Mouse (Mus musculus) CH12.LX (cell line): Measurements from ENCODE around the gene Gucy2c. TPM values are rescaled to one million over a fixed set of nuclear protein-coding genes. Genes with fewer than 3 reads are reported as not detected.

Experiments used
- DNase-seq: peaks from one replicate; pipeline ENCODE4 v3.0.0-alpha.2; 2013; ENCODE audit errors: extremely low read depth
- H3K27ac ChIP-seq: 2 replicates; pipeline ENCODE4 v1.5.1; 2012; ENCODE audit warnings: low read depth, mild to moderate bottlenecking, control low read depth, moderate library complexity; ENCODE audit not compliant: insufficient read depth
- H3K27me3 ChIP-seq: replicated peaks from 2 replicates; pipeline ENCODE3; 2012; ENCODE audit warnings: inconsistent platforms
- H3K36me3 ChIP-seq, 2 experiments: replicated peaks in 1 of 2; 2 replicates each; pipeline versions ENCODE3 to v1.6.1; 2012; ENCODE audit warnings: inconsistent platforms in 1 of 2, low read length in 1 of 2, mild to moderate bottlenecking in 1 of 2, mixed read lengths in 1 of 2, moderate library complexity in 1 of 2; ENCODE audit not compliant: control insufficient read depth in 1 of 2, insufficient read depth in 1 of 2
- H3K4me1 ChIP-seq, 2 experiments: 2 replicates each; pipeline ENCODE4 v1.6.1; 2012; ENCODE audit warnings: inconsistent platforms in 1 of 2, moderate library complexity in 1 of 2; ENCODE audit not compliant: insufficient read depth in 2 of 2, control insufficient read depth in 1 of 2
- H3K4me2 ChIP-seq: 2 replicates; pipeline ENCODE4 v1.6.1; 2012; ENCODE audit warnings: low read depth, mild to moderate bottlenecking, control low read depth; ENCODE audit not compliant: poor library complexity, insufficient read depth, severe bottlenecking
- H3K4me3 ChIP-seq, 3 experiments: fragments of 150-350 bp in 1 of 3; sonication (generic) in 1 of 3; replicated peaks in 1 of 3; 2 replicates each; pipeline versions ENCODE3 to v1.5.1; 2011 to 2012; ENCODE audit warnings: low read depth in 2 of 3, low read length in 2 of 3, mild to moderate bottlenecking in 2 of 3, moderate library complexity in 2 of 3, control low read depth in 1 of 3, improper control_type of control experiment in 1 of 3, inconsistent platforms in 1 of 3, mixed read lengths in 1 of 3; ENCODE audit not compliant: poor library complexity in 1 of 3
- H3K79me2 ChIP-seq: replicated peaks from 2 replicates; pipeline ENCODE4 v1.6.1; 2012; ENCODE audit warnings: mild to moderate bottlenecking, moderate library complexity; ENCODE audit not compliant: control insufficient read depth, poor library complexity, insufficient read depth, severe bottlenecking; ENCODE audit errors: extremely low read depth
- H3K9ac ChIP-seq: 2 replicates; pipeline ENCODE4 v1.6.1; 2012; ENCODE audit warnings: low read depth, mild to moderate bottlenecking, control low read depth, moderate library complexity; ENCODE audit not compliant: insufficient read depth
- H3K9me3 ChIP-seq: replicated peaks from 2 replicates; pipeline ENCODE3; 2012; ENCODE audit warnings: low read length, inconsistent platforms, mixed read lengths
- BHLHE40 ChIP-seq: IDR thresholded peaks from 2 replicates; pipeline ENCODE4 v1.6.1; 2011; ENCODE audit warnings: mild to moderate bottlenecking, low read depth, low read length, improper control_type of control experiment
- CHD1 ChIP-seq: IDR thresholded peaks from 2 replicates; pipeline ENCODE4 v1.6.1; 2012; ENCODE audit warnings: low read depth, low read length, improper control_type of control experiment, inconsistent platforms
- CTCF ChIP-seq, 2 experiments: IDR thresholded peaks in 1 of 2; conservative IDR thresholded peaks in 1 of 2; 2 replicates each; pipeline ENCODE4 v1.5.1; 2011 to 2012; ENCODE audit warnings: low read depth in 2 of 2, low read length in 2 of 2, improper control_type of control experiment in 1 of 2, inconsistent platforms in 1 of 2, mild to moderate bottlenecking in 1 of 2, moderate library complexity in 1 of 2
- ELF1 ChIP-seq: IDR thresholded peaks from 2 replicates; pipeline ENCODE4 v1.6.1; 2014; ENCODE audit warnings: low read depth, mild to moderate bottlenecking, inconsistent platforms, low read length, improper control_type of control experiment
- EP300 ChIP-seq: IDR thresholded peaks from 2 replicates; pipeline ENCODE4 v1.6.1; 2011; ENCODE audit warnings: low read length, improper control_type of control experiment
- ETS1 ChIP-seq: conservative IDR thresholded peaks from 2 replicates; pipeline ENCODE4 v1.6.1; 2012; ENCODE audit warnings: low read depth, mild to moderate bottlenecking, inconsistent platforms, low read length, improper control_type of control experiment, moderate library complexity
- GABPA ChIP-seq: IDR thresholded peaks from 2 replicates; pipeline ENCODE4 v1.6.1; 2012; ENCODE audit warnings: low read depth, low read length, improper control_type of control experiment, inconsistent platforms; ENCODE audit not compliant: insufficient replicate concordance
- HCFC1 ChIP-seq: IDR thresholded peaks from 2 replicates; pipeline ENCODE4 v1.6.1; 2012; ENCODE audit warnings: low read depth, mild to moderate bottlenecking, inconsistent platforms, low read length, improper control_type of control experiment
- JUND ChIP-seq: conservative IDR thresholded peaks from 2 replicates; pipeline ENCODE4 v1.6.1; 2011; ENCODE audit warnings: low read depth, low read length, improper control_type of control experiment
- MAFK ChIP-seq: IDR thresholded peaks from 2 replicates; pipeline ENCODE4 v1.6.1; 2011; ENCODE audit warnings: low read length, improper control_type of control experiment; ENCODE audit not compliant: insufficient replicate concordance
- MAX ChIP-seq: IDR thresholded peaks from 2 replicates; pipeline ENCODE4 v1.6.1; 2011; ENCODE audit warnings: low read length, improper control_type of control experiment
- MEF2A ChIP-seq: IDR thresholded peaks from 2 replicates; pipeline ENCODE4 v1.6.1; 2014; ENCODE audit warnings: low read depth, mild to moderate bottlenecking, inconsistent platforms, low read length, improper control_type of control experiment, borderline replicate concordance
- MYC ChIP-seq: IDR thresholded peaks from 2 replicates; pipeline ENCODE4 v1.6.1; 2011; ENCODE audit warnings: low read depth, mild to moderate bottlenecking, improper control_type of control experiment, low read length
- NELFE ChIP-seq: IDR thresholded peaks from 2 replicates; pipeline ENCODE4 v1.6.1; 2011; ENCODE audit warnings: low read depth, low read length, improper control_type of control experiment
- PAX5 ChIP-seq: IDR thresholded peaks from 2 replicates; pipeline ENCODE4 v1.6.1; 2012; ENCODE audit warnings: low read length, inconsistent platforms, mixed read lengths
- POLR2A ChIP-seq: IDR thresholded peaks from 2 replicates; pipeline ENCODE4 v1.6.1; 2011; ENCODE audit warnings: low read depth, mild to moderate bottlenecking, improper control_type of control experiment, low read length
- RAD21 ChIP-seq: IDR thresholded peaks from 2 replicates; pipeline ENCODE4 v1.6.1; 2011; ENCODE audit warnings: low read depth, mild to moderate bottlenecking, low read length, improper control_type of control experiment, moderate library complexity
- RCOR1 ChIP-seq: conservative IDR thresholded peaks from 2 replicates; pipeline ENCODE4 v1.6.1; 2012; ENCODE audit warnings: low read depth, mild to moderate bottlenecking, inconsistent platforms, low read length, improper control_type of control experiment
- SIN3A ChIP-seq: IDR thresholded peaks from 2 replicates; pipeline ENCODE4 v1.6.1; 2012; ENCODE audit warnings: low read length, improper control_type of control experiment, inconsistent platforms
- SMC3 ChIP-seq: IDR thresholded peaks from 2 replicates; pipeline ENCODE4 v1.6.1; 2011; ENCODE audit warnings: low read depth, low read length, improper control_type of control experiment
- TBP ChIP-seq: conservative IDR thresholded peaks from 2 replicates; pipeline ENCODE4 v1.6.1; 2011; ENCODE audit warnings: low read depth, low read length, improper control_type of control experiment
- USF2 ChIP-seq: conservative IDR thresholded peaks from 2 replicates; pipeline ENCODE4 v1.6.1; 2011; ENCODE audit warnings: low read depth, low read length, improper control_type of control experiment
- ZKSCAN1 ChIP-seq: IDR thresholded peaks from 2 replicates; pipeline ENCODE4 v1.6.1; 2012; ENCODE audit warnings: low read depth, inconsistent platforms, low read length, improper control_type of control experiment, borderline replicate concordance
- ZMIZ1 ChIP-seq: IDR thresholded peaks from 2 replicates; pipeline ENCODE4 v1.6.1; 2012; ENCODE audit warnings: low read depth, mild to moderate bottlenecking, inconsistent platforms, low read length, improper control_type of control experiment
- dilution Hi-C: fragments of 300-500 bp; cut with MboI; formaldehyde crosslinking; loops from 2 replicates; pipeline ENCODE4 v1.14.3; 2020; ENCODE audit warnings: low sequenced_read_pairs; ENCODE audit not compliant: extremely low pct_unique_long_range_greater_than_20kb, extremely low pct_ligation_motif_present
- in situ Hi-C: fragments of 300-500 bp; cut with MboI; formaldehyde crosslinking; loops from 3 replicates; pipeline ENCODE4 v1.14.3; 2019; ENCODE audit warnings: low sequenced_read_pairs, low pct_ligation_motif_present, low pct_unique_long_range_greater_than_20kb, mixed read lengths
- polyA plus RNA-seq: library from polyadenylated mRNA; unstranded; fragments of >175 nt; gene quantifications from 2 replicates; pipeline ENCODE4 v1.2.1, GENCODE M21; 2012; ENCODE audit warnings: low read depth; ENCODE audit not compliant: insufficient read length
- total RNA-seq, 2 experiments: library from RNA; depleted of rRNA; stranded (reverse); fragments of 300-350 nt in 1 of 2; fragments of >200 nt in 1 of 2; gene quantifications; 2 replicates each; pipeline ENCODE4 v1.2.3; 2012 to 2014

The Gucy2c gene
- total and polyA plus RNA-seq, 3 experiments: 0.08 to 0.13 (median 0.10) TPM

DNA sequence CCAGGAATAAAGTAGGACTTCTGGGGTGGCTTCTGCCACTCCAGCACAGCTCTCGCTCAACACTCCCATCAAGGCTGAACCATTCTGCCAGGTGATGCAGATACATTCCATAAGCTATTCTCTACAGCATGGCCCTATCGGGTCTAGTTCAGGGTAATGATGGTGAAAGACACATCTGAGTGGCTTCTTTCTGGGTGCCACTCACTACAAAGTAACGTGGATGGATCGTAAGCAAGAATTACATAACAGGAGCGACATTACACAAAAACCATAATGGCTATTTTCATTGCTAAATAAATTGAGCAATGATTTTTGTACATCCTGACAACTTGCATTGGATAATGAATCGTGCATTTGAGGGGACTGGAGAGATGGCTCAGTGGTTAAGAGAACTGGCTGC is 106.6 kb downstream of the Gucy2c start:
- H3K9ac ChIP-seq: no peak overlapping the region
- no peak for TF ChIP-seq ZKSCAN1
- no peak for TF ChIP-seq CHD1
- TF ChIP-seq EP300: no peak
- no peak for TF ChIP-seq HCFC1
- no peak for TF ChIP-seq TBP
- TF ChIP-seq ETS1: no peak
- TF ChIP-seq RAD21: no peak
- TF ChIP-seq GABPA: no peak
- no peak for TF ChIP-seq RCOR1
- no peak for TF ChIP-seq ELF1
- no peak for TF ChIP-seq ZMIZ1
- TF ChIP-seq SIN3A: no peak
- no peak for TF ChIP-seq MAX
- TF ChIP-seq MAFK: no peak
- TF ChIP-seq NELFE: no peak
- TF ChIP-seq MEF2A: no peak
- no peak for TF ChIP-seq USF2
- TF ChIP-seq POLR2A: no peak
- TF ChIP-seq CTCF (conservative IDR thresholded peaks at IDR 0.05 in 1 of 2, IDR thresholded peaks at IDR 0.05 in 1 of 2; ENCODE audit: low read depth in 2 of 2, low read length in 2 of 2): no peak
- TF ChIP-seq PAX5: no peak
- H3K4me1 ChIP-seq: no peaks in the 10 kb centered on the region
- H3K9me3 ChIP-seq: no peaks in the 10 kb centered on the region
- H3K79me2 ChIP-seq: no peaks in the 10 kb centered on the region
- in situ Hi-C loops: no loop called here
- no peaks in the 10 kb centered on the region for H3K27me3 ChIP-seq
- H3K4me3 ChIP-seq: no peak overlapping the region
- H3K27ac ChIP-seq: no peak overlapping the region
- dilution Hi-C loops: no loop called here
- no peak overlapping the region for H3K4me2 ChIP-seq
- no peaks in the 10 kb centered on the region for H3K36me3 ChIP-seq
- DNase-seq: no peak

GRCm38 (mm10) chr6:136672467-136672866 is 109.1 kb downstream of the Gucy2c start:
- Histone ChIP-seq H3K36me3 (no peaks in the 10 kb centered on the region), H3K79me2 (no peaks in the 10 kb centered on the region), H3K27me3 (no peaks in the 10 kb centered on the region), H3K4me3 (no peak overlapping the region), H3K27ac (no peak overlapping the region), H3K9me3 (no peaks in the 10 kb centered on the region), H3K4me1 (no peaks in the 10 kb centered on the region), H3K9ac (no peak overlapping the region), H3K4me2 (no peak overlapping the region)
- dilution Hi-C loops: no loop called here
- TF ChIP-seq JUND: no peak
- TF ChIP-seq BHLHE40: no peak
- no peak for TF ChIP-seq ZKSCAN1
- no peak for TF ChIP-seq MYC
- TF ChIP-seq CHD1: no peak
- TF ChIP-seq NELFE: no peak
- no peak for TF ChIP-seq PAX5
- no peak for TF ChIP-seq CTCF (conservative IDR thresholded peaks at IDR 0.05 in 1 of 2, IDR thresholded peaks at IDR 0.05 in 1 of 2; ENCODE audit: low read depth in 2 of 2, low read length in 2 of 2)
- no peak for TF ChIP-seq SMC3
- no peak for DNase-seq
- in situ Hi-C loops: no loop called here
